Mouse (Mus musculus): ENCODE results near the gene Cyp2c40. TPM values are rescaled to one million over a fixed set of nuclear protein-coding genes. Genes with fewer than 3 reads are reported as not detected.
"Not testable (repeated sequence)": the region's sequence is repeated elsewhere in the genome, so short reads cannot be mapped to it uniquely, and the experiment has no call there.

Cyp2c40 gene
- polyA plus RNA-seq (2011; ENCODE audit: insufficient read depth, insufficient read length, low read depth, missing spikeins), result not detected in 2 replicates

DNA sequence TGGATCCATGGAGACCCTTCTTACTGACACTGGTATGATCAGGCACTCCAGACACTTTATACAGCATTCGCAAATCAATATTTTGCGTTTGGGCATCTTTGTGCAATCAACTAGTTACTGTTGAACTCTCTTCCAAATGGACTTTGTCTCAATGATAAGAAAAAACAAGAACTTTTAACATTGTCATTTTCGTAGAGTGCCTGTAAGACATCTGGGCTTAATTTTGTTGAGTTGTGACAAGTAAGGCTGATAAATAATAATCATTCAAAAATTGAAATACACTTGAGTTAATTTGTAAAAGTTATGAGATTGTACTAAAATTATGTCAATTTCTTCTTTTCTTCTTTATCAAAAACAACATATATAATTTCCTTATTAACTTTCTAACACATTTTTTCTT, at the start of gene Cyp2c40:
TSS of gene Cyp2c40 (minus strand) at position 101 of the 400 bp plus-strand sequence.
- not testable (repeated sequence) for H3K4me3 ChIP-seq (ENCODE audit: low read depth, low read length); H3K9ac ChIP-seq (ENCODE audit: low read depth, poor library complexity, severe bottlenecking); H3K4me1 ChIP-seq (ENCODE audit: control insufficient read depth, insufficient read depth, low read length); H3K27ac ChIP-seq (ENCODE audit: insufficient read depth, low read length); H3K36me3 ChIP-seq (ENCODE audit: control insufficient read depth, insufficient read depth, low read length, poor library complexity, severe bottlenecking); H3K27me3 ChIP-seq (ENCODE audit: control insufficient read depth, insufficient read depth, low read length, poor library complexity, severe bottlenecking)
- H3K9me3 ChIP-seq (replicated peaks; ENCODE audit: control insufficient read depth, insufficient read depth, low read length, poor library complexity, severe bottlenecking), result peaks cover 21% of the 10 kb centered on the region; the same call in 1 of the 2 replicates

DNA sequence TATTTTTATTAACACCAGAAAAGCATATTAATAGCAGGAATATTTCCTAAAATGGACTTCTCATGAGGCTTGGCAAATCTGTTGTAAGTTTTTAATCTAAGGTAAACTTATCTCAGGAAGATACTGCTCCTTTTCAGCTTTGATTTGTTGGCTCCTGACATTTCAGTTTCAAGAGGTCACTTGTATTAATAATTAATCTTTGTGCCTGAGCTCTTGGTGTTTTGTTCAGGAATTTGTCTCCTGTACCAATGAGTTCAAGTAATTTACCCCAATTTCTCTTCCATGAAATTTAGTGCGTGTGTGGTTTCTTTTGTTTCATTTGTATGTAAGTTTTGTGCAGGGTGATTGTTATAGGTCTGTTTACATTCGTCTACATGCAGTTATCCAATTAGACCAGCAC, 8.3 kb upstream of the Cyp2c40 start:
- H3K4me3 ChIP-seq (ENCODE audit: low read depth, low read length); H3K27ac ChIP-seq (ENCODE audit: insufficient read depth, low read length); H3K36me3 ChIP-seq (ENCODE audit: control insufficient read depth, insufficient read depth, low read length, poor library complexity, severe bottlenecking); H3K9ac ChIP-seq (ENCODE audit: low read depth, poor library complexity, severe bottlenecking); H3K4me1 ChIP-seq (ENCODE audit: control insufficient read depth, insufficient read depth, low read length); H3K27me3 ChIP-seq (ENCODE audit: control insufficient read depth, insufficient read depth, low read length, poor library complexity, severe bottlenecking); H3K9me3 ChIP-seq (replicated peaks; ENCODE audit: control insufficient read depth, insufficient read depth, low read length, poor library complexity, severe bottlenecking): not testable (repeated sequence)

GRCm38 (mm10) chr19:39816400-39816799, 3.8 kb upstream of the Cyp2c40 start:
- H3K9ac ChIP-seq (ENCODE audit: low read depth, poor library complexity, severe bottlenecking); H3K4me3 ChIP-seq (ENCODE audit: low read depth, low read length); H3K4me1 ChIP-seq (ENCODE audit: control insufficient read depth, insufficient read depth, low read length); H3K27me3 ChIP-seq (ENCODE audit: control insufficient read depth, insufficient read depth, low read length, poor library complexity, severe bottlenecking); H3K36me3 ChIP-seq (ENCODE audit: control insufficient read depth, insufficient read depth, low read length, poor library complexity, severe bottlenecking): not testable (repeated sequence)
- peaks cover 19% of the 10 kb centered on the region; the same call in 1 of the 2 replicates for H3K9me3 ChIP-seq (replicated peaks; ENCODE audit: control insufficient read depth, insufficient read depth, low read length, poor library complexity, severe bottlenecking)
- peak overlapping the region; percentile 83 for H3K27ac ChIP-seq (ENCODE audit: insufficient read depth, low read length)

- peaks cover 21% of the 10 kb centered on the region; the same call in 1 of the 2 replicates for H3K9me3 ChIP-seq (replicated peaks; ENCODE audit: control insufficient read depth, insufficient read depth, low read length, poor library complexity, severe bottlenecking)
- not testable (repeated sequence) for H3K4me1 ChIP-seq (ENCODE audit: control insufficient read depth, insufficient read depth, low read length); H3K27me3 ChIP-seq (ENCODE audit: control insufficient read depth, insufficient read depth, low read length, poor library complexity, severe bottlenecking); H3K4me3 ChIP-seq (ENCODE audit: low read depth, low read length); H3K9ac ChIP-seq (ENCODE audit: low read depth, poor library complexity, severe bottlenecking); H3K36me3 ChIP-seq (ENCODE audit: control insufficient read depth, insufficient read depth, low read length, poor library complexity, severe bottlenecking)
- peak overlapping the region; percentile 80; the same call in 1 of the 2 replicates for H3K27ac ChIP-seq (ENCODE audit: insufficient read depth, low read length)
Observed at GRCm38 (mm10) chr19:39815991-39816390, 3.4 kb upstream of the Cyp2c40 start.

DNA sequence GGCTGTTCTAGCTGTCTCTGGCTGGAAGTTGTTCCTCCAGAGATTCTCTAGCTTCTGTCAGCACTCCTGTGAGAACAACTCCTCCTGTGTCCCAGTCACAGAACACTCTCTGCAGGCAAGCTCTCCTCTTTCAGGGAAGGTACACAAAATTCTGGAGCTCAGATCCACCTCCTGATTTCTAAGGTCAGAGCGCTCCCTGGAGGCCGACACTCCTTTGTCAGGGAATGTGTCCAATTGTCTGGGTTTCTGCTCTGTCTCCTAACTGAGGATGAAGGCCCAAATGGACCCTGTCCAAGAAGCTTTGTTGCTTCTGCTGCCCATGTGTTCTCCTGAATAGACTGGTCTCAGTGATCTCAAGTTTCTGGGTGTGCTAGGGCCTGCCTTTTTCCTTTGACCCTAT, 27.2 kb downstream of the Cyp2c40 start:
- not testable (repeated sequence) for H3K4me1 ChIP-seq (ENCODE audit: control insufficient read depth, insufficient read depth, low read length); H3K4me3 ChIP-seq (ENCODE audit: low read depth, low read length); H3K9me3 ChIP-seq (replicated peaks; ENCODE audit: control insufficient read depth, insufficient read depth, low read length, poor library complexity, severe bottlenecking); H3K27me3 ChIP-seq (ENCODE audit: control insufficient read depth, insufficient read depth, low read length, poor library complexity, severe bottlenecking); H3K9ac ChIP-seq (ENCODE audit: low read depth, poor library complexity, severe bottlenecking); H3K36me3 ChIP-seq (ENCODE audit: control insufficient read depth, insufficient read depth, low read length, poor library complexity, severe bottlenecking); H3K27ac ChIP-seq (ENCODE audit: insufficient read depth, low read length)

DNA sequence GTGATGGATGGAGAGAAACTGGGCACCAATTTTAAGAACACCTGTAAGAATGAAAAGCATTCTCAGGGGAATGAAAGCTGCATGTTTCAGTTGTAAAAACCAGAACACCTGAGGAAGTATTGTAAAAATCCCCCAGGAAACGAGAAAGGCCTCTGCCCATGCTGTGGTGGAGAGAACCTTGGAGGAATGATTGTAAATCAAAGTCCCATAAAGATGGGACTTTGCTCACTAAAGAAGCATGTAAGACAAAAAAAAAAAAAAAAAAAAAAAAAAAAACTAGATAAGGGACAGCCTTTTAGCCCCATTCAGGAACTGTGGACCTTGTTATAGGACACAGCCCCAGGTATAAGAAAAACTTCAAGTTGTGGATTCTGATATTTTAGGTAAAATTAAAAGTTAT, 67.3 kb downstream of the Cyp2c40 start:
- peaks cover 18% of the 10 kb centered on the region for H3K9me3 ChIP-seq (replicated peaks; ENCODE audit: control insufficient read depth, insufficient read depth, low read length, poor library complexity, severe bottlenecking)
- no peak overlapping the region for H3K9ac ChIP-seq (ENCODE audit: low read depth, poor library complexity, severe bottlenecking)
- TF ChIP-seq CTCF (IDR thresholded peaks at IDR 0.05; ENCODE audit: low read depth, low read length) (no peak), POLR2A (IDR thresholded peaks at IDR 0.05; ENCODE audit: insufficient read depth, low read length) (no peak), EP300 (IDR thresholded peaks at IDR 0.05; ENCODE audit: insufficient read depth, low read depth, low read length) (no peak)
- no peak overlapping the region for H3K27ac ChIP-seq (ENCODE audit: insufficient read depth, low read length)
- no peak overlapping the region for H3K4me3 ChIP-seq (ENCODE audit: low read depth, low read length)
- no peaks in the 10 kb centered on the region for H3K4me1 ChIP-seq (ENCODE audit: control insufficient read depth, insufficient read depth, low read length)
- no peaks in the 10 kb centered on the region for H3K27me3 ChIP-seq (ENCODE audit: control insufficient read depth, insufficient read depth, low read length, poor library complexity, severe bottlenecking)
- H3K36me3 ChIP-seq (ENCODE audit: control insufficient read depth, insufficient read depth, low read length, poor library complexity, severe bottlenecking), result no peaks in the 10 kb centered on the region

GRCm38 (mm10) chr19:39744361-39744760, 68.3 kb downstream of the Cyp2c40 start:
- not testable (repeated sequence) for H3K36me3 ChIP-seq (ENCODE audit: control insufficient read depth, insufficient read depth, low read length, poor library complexity, severe bottlenecking); H3K27ac ChIP-seq (ENCODE audit: insufficient read depth, low read length); H3K4me1 ChIP-seq (ENCODE audit: control insufficient read depth, insufficient read depth, low read length); H3K9ac ChIP-seq (ENCODE audit: low read depth, poor library complexity, severe bottlenecking); H3K4me3 ChIP-seq (ENCODE audit: low read depth, low read length); H3K27me3 ChIP-seq (ENCODE audit: control insufficient read depth, insufficient read depth, low read length, poor library complexity, severe bottlenecking)
- H3K9me3 ChIP-seq (replicated peaks; ENCODE audit: control insufficient read depth, insufficient read depth, low read length, poor library complexity, severe bottlenecking), result peaks cover 18% of the 10 kb centered on the region

Data from ES-Bruce4 (cell line).